Mouse (Mus musculus) hindbrain, postnatal 0 days (tissue): Measurements from ENCODE around the gene Gm48551. TPM values are rescaled to one million over a fixed set of nuclear protein-coding genes. Genes with fewer than 3 reads are reported as not detected.

ENCODE experiments used
- ATAC-seq: fragments of 200-750 bp; cut with Nextera tagmentation; 2 replicates; pipeline ENCODE4 v1.8.0; 2017; ENCODE audit warnings: mild to moderate bottlenecking, moderate TSS enrichment, moderate library complexity
- DNase-seq: peaks from one replicate; pipeline ENCODE4 v3.0.0-alpha.2; 2015; ENCODE audit warnings: low spot score
- H3K27ac ChIP-seq: fragments of 300-500 bp; sonication (generic); 2 replicates; pipeline ENCODE4 v1.5.1; 2014; ENCODE audit warnings: mild to moderate bottlenecking
- H3K27me3 ChIP-seq: fragments of 300-500 bp; sonication (generic); 2 replicates; pipeline ENCODE4 v1.6.1; 2014; ENCODE audit warnings: low read length, mixed read lengths; ENCODE audit not compliant: insufficient read depth
- H3K36me3 ChIP-seq: fragments of 300-500 bp; sonication (generic); 2 replicates; pipeline ENCODE4 v1.6.1; 2014; ENCODE audit warnings: low read length, mixed read lengths; ENCODE audit not compliant: insufficient read depth
- H3K4me1 ChIP-seq: fragments of 300-500 bp; sonication (generic); 2 replicates; pipeline ENCODE4 v1.6.1; 2014; ENCODE audit warnings: antibody characterized with exemption, low read length, mixed read lengths; ENCODE audit not compliant: insufficient read depth
- H3K4me2 ChIP-seq: fragments of 300-500 bp; sonication (generic); 2 replicates; pipeline ENCODE4 v1.6.1; 2014; ENCODE audit warnings: low read depth, mild to moderate bottlenecking, low read length, moderate library complexity, mixed read lengths
- H3K4me3 ChIP-seq: fragments of 300-500 bp; sonication (generic); 2 replicates; pipeline ENCODE4 v1.5.1; 2014; ENCODE audit warnings: low read length
- H3K9ac ChIP-seq: fragments of 300-500 bp; sonication (generic); replicated peaks from 2 replicates; pipeline ENCODE4 v1.6.1; 2014; ENCODE audit warnings: mild to moderate bottlenecking, low read length, moderate library complexity, mixed read lengths
- H3K9me3 ChIP-seq: fragments of 300-500 bp; sonication (generic); 2 replicates; pipeline ENCODE4 v1.6.1; 2016; ENCODE audit warnings: low read length, mixed read lengths
- CTCF ChIP-seq: IDR thresholded peaks from 2 replicates; pipeline ENCODE4 v1.5.1; 2016; ENCODE audit warnings: antibody characterized with exemption, control low read depth, low read depth
- WGBS: fragments of 180-500 bp; shearing (Covaris S2); extraction: QIAGEN DNeasy Blood & Tissue Kit; methylation state at CpG from one replicate; pipeline ENCODE4 v1.1.7; 2014; 5-methylcytosine and 5-hydroxymethylcytosine counted together
- polyA plus RNA-seq: library from polyadenylated mRNA; unstranded; fragments of >200 nt; fragmentation: Nextera tagmentation; extraction: Ambion mirVana; gene quantifications from 2 replicates; pipeline ENCODE4 v1.2.1, GENCODE M21; 2015
- total RNA-seq: library from RNA; depleted of rRNA; stranded (reverse); fragments of >200 nt; gene quantifications from 2 replicates; pipeline ENCODE4 v1.2.3, GENCODE M21; 2014

Gm48551 gene
- total and polyA plus RNA-seq, 2 experiments from 2014 or later: 3.3 to 5.3 TPM

DNA sequence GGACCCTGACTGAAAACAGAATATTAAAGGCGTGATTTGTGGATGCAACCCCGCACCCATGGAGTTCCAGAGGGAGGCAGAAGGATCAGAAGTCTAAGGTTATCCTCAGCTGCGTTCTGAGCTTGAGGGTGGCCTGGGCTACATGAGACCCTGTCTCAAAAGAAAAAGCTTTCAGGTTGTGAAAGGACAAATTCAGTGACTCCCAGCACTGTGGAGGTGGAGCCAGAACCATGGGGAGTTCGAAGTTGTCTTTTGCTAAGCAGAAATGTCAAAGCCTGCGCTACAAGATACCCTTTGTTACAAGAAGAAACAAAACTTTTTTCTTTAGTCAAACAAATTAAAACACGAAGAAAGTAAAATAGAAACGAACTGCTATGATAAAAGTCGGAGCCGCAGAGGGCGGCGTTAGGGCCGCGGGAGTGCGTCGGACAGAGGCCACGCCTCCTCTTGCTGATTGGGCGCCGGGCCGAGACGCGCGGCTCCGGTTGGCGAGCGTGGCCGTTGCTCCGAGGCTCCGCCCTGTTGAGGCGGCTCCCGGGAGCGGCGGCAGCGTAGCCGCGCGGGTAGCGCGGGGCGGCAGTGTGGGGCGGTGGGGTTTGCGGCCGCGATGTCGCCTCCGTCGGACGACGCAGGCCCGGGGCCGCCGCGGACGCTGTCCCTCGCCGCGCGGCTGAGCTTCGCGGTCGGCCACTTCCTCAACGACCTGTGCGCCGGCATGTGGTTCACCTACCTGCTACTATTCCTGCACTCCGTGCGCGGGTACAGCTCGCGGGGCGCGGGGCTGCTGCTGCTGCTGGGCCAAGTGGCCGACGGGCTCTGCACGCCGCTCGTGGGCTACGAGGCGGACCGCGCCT, 27.0 kb upstream of the Gm48551 start, which contains the start of gene Mfsd12:
TSS of gene Mfsd12 (plus strand) at position 501 of the 854 bp plus-strand sequence.
- Histone ChIP-seq H3K36me3 (no peaks in the 10 kb centered on the region), H3K27me3 (no peaks in the 10 kb centered on the region), H3K4me3 (peak within 1 kb of the TSS; percentile 73), H3K9me3 (no peaks in the 10 kb centered on the region), H3K9ac (peak within 1 kb of the TSS; percentile 71), H3K27ac (peak within 1 kb of the TSS; percentile 32; the same call in 1 of the 2 replicates), H3K4me1 (peaks cover 10% of the 10 kb centered on the region; the same call in 1 of the 2 replicates), H3K4me2 (peak within 1 kb of the TSS; percentile 91)
- TF ChIP-seq CTCF: no peak
- ATAC-seq (peak; percentile 94), DNase-seq (peak; percentile 96)
- 2% methylated on average over 79 of the region's 79 CpGs for WGBS

GRCm38 (mm10) chr10:81358209-81358608, 26.1 kb upstream of the Gm48551 start:
- Histone ChIP-seq H3K36me3 (no peaks in the 10 kb centered on the region), H3K4me3 (peak overlapping the region; percentile 73), H3K27me3 (no peaks in the 10 kb centered on the region), H3K27ac (0 out of 2 replicates have a peak overlapping the region, but pooled peaks have one; percentile 32), H3K9me3 (no peaks in the 10 kb centered on the region), H3K4me1 (peaks cover 10% of the 10 kb centered on the region; the same call in 1 of the 2 replicates), H3K9ac (peak overlapping the region; percentile 71), H3K4me2 (peak overlapping the region; percentile 91)
- no peak for DNase-seq
- no peak for ATAC-seq
- TF ChIP-seq CTCF: no peak
- WGBS: 29% methylated on average over 4 of the region's 4 CpGs

- Histone ChIP-seq H3K9ac (peak overlapping the region; percentile 71; the same call in 1 of the 2 replicates), H3K27me3 (no peaks in the 10 kb centered on the region), H3K4me1 (peaks cover 10% of the 10 kb centered on the region; the same call in 1 of the 2 replicates), H3K4me3 (no peak overlapping the region), H3K27ac (no peak overlapping the region), H3K36me3 (no peaks in the 10 kb centered on the region), H3K9me3 (no peaks in the 10 kb centered on the region), H3K4me2 (peak overlapping the region; percentile 91)
- ATAC-seq (no peak), DNase-seq (no peak)
- WGBS: 63% methylated on average over 1 of the region's 1 CpGs
- TF ChIP-seq CTCF: no peak
Observed at GRCm38 (mm10) chr10:81358841-81359240, 25.4 kb upstream of the Gm48551 start.

- H3K4me3 ChIP-seq: no peak overlapping the region
- WGBS: 72% methylated on average over 8 of the region's 8 CpGs
- no peaks in the 10 kb centered on the region for H3K36me3 ChIP-seq
- H3K4me1 ChIP-seq: peaks cover 16% of the 10 kb centered on the region; the same call in 1 of the 2 replicates
- DNase-seq (no peak), ATAC-seq (no peak)
- H3K9me3 ChIP-seq: no peaks in the 10 kb centered on the region
- no peak overlapping the region for H3K9ac ChIP-seq
- no peak for TF ChIP-seq CTCF
- H3K4me2 ChIP-seq: no peak overlapping the region
- no peak overlapping the region for H3K27ac ChIP-seq
- H3K27me3 ChIP-seq: no peaks in the 10 kb centered on the region
Observed at GRCm38 (mm10) chr10:81360721-81361120, 23.5 kb upstream of the Gm48551 start.

DNA sequence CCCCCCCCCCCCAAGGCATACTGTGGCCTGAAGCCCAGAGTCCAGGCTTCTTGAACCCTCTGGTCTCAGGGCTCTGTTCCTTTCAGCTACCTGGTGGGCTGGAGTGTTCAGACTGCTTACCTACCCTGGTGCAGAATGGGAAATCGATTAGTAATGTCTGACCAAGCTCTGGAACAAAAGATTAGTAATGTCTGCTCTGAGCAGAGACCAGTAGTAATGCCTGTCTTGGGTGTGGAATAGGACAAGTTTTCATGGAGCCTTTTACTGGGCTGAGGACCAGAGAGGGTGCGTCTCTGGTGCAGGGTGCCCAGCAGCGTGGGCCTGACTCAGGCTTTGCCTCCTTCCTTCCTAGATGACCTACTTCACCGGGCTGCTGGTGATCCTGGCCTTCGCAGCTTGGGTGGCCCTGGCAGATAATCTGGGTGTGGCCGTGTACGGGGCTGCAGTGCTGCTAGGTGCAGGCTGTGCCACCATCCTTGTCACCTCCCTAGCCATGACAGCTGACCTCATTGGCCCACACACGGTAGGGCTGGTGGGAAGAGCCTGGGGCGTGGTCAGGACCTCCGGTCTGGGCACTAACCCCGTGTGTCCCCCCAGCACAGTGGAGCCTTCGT, 21.8 kb upstream of the Gm48551 start:
- peaks cover 8% of the 10 kb centered on the region for H3K36me3 ChIP-seq

DNA sequence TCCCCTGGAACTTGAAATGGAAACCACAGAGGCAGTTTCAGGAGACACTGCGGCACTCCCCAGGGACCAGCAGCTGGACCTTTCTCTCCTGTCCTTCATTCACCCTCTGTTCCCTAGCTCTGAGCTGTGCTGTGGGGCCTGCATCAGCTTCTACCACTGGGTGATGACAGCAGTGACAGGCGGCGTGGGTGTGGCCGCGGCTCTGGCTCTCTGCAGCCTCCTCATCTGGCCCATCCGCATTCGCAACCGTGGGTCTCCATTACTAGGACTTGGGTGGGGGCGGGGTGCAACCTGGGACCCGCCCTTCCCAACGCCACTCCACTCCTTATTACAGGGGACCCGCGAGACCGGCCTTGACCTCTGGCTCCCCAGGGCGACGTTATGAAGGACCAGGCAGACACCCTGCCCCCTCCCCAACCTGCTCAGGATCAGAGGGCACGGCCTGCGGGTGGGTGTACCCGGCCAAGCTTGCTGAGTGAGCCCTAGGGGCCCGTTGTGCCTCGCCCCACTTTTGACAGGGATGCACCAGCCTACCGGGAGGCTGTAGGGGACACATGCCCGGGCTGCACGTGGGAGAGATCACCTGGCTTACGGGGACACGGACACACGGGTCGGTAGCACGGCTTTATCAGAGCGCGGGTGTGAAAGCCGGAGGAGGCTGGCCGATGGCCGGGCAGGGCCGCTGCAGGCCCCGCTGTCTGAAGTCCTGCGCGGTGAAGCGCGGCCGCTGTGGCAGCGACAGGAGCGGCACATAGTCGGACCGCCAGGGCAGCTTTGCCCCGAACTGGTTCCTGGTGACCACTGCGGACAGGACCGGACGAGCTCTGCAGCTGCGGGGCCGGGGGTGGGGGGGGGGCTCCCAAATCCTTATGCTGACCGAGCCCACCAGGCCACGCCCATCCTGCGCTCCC, 20.6 kb upstream of the Gm48551 start:
- peak overlapping the region; percentile 13; the same call in 1 of the 2 replicates for H3K4me3 ChIP-seq
- H3K4me1 ChIP-seq: 0 out of 2 replicates have a peak, but pooled peaks cover 5% of the 10 kb centered on the region
- H3K9me3 ChIP-seq: no peaks in the 10 kb centered on the region
- no peak for TF ChIP-seq CTCF
- WGBS: 17% methylated on average over 54 of the region's 54 CpGs
- H3K9ac ChIP-seq: 0 out of 2 replicates have a peak overlapping the region, but pooled peaks have one; percentile 28
- no peaks in the 10 kb centered on the region for H3K27me3 ChIP-seq
- no peak for DNase-seq
- 0 out of 2 replicates have a peak, but pooled peaks have one; percentile 3 for ATAC-seq
- peak overlapping the region; percentile 43 for H3K4me2 ChIP-seq
- H3K36me3 ChIP-seq: peaks cover 21% of the 10 kb centered on the region
- H3K27ac ChIP-seq: no peak overlapping the region

More for the DNA sequence above, 21.8 kb upstream of the Gm48551 start:
- TF ChIP-seq CTCF: no peak
- Histone ChIP-seq H3K9me3 (no peaks in the 10 kb centered on the region), H3K9ac (no peak overlapping the region), H3K4me2 (no peak overlapping the region), H3K4me3 (no peak overlapping the region), H3K4me1 (peaks cover 11% of the 10 kb centered on the region; the same call in 1 of the 2 replicates), H3K27ac (no peak overlapping the region), H3K27me3 (no peaks in the 10 kb centered on the region)
- WGBS: 81% methylated on average over 12 of the region's 12 CpGs
- no peak for ATAC-seq
- DNase-seq: no peak
